Mouse (Mus musculus) heart, adult 10 weeks (tissue): ENCODE results near the gene Usp11. TPM values are rescaled to one million over a fixed set of nuclear protein-coding genes. Genes with fewer than 3 reads are reported as not detected.

Experiments
- polyA plus RNA-seq: library from polyadenylated mRNA; stranded (reverse); fragments of 350-450 nt; fragmentation: Illumina TruSeq; extraction: RNeasy Lipid Tissue Mini Kit (QIAGEN cat#74804); gene quantifications from one replicate; pipeline ENCODE4 v1.2.3, GENCODE M21; 2014; ENCODE audit warnings: low read depth, low replicate concordance

Gene Usp11
- 7.5 TPM for polyA plus RNA-seq

DNA sequence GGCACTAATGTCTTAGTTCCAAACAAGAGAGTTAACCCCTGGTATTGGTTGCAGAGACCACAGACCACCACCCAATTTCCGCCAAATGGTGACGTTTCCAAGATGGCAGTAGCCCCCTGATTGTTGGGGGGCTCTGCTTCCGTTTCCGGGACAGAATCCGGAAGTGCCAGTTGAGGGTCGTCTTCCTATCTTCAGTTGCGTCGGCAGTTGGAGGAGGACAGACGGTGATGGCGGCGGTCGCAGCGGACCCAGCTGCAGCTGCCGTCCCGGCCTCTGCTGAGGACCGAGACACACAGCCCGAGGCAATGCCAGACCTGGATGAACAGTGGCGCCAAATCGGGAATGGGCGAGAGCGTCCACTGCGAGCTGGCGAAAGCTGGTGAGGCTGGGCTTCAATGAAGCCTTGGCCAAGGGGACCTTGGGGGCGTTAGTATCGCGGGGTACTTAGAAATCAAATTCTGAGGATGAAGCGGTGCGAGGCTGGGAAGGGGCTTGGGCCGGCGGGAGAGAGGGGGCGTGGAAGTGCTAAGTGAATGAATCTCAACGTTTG, at the start of gene Usp11:
Gene Usp11 (plus strand): TSS at position 166 of the 550 bp plus-strand sequence.

DNA sequence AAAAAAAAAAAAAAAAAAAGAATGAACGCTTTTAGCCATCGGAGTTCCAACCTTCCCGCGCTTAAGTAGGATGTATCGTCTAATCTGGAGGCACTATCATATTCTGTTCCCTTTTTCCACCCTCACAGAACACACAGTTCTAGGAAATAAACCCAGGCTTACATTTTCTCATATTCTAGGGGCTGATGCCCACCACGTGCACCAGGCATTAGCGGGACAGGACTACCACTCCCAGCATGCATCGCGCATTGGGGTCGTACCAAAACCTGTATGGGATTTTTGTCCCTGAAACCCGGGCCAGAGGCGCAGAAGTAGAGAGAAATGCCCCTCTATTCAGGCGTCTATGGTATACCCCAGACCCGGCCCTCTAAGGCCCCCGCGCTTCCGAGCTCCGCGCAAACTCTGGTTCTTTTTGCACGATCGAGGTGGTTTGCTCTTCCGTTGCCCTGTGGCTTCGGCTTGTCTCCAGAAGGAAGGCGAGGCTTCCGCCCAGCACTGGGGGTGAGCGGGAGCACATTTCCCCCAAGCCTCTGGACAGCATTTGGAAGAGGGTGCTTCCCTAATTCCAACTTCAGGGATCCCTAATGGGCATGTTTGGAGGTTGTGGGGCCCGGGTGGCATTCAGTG, 45.6 kb upstream of the Usp11 start, which contains the start of gene Uba1:
Gene Uba1 (plus strand): TSS at position 301 of the 627 bp plus-strand sequence.

GRCm38 (mm10) chrX:20687519-20688067, 16.1 kb upstream of the Usp11 start, which contains the start of gene Cdk16:
Gene Cdk16 (plus strand): TSS chrX:20687954.

Other genes with a start within 250 kb of the Usp11 start
- 1.7 TPM for gene Rgn, start 154.1 kb upstream of the Usp11 start, polyA plus RNA-seq
- 24.1 TPM for gene Rbm10, start 86.4 kb upstream of the Usp11 start, polyA plus RNA-seq
- 876 TPM for gene Ndufb11, start 86.3 kb upstream of the Usp11 start, polyA plus RNA-seq
- gene Uba1, start 45.6 kb upstream of the Usp11 start, polyA plus RNA-seq: 119 TPM
- 133 TPM for gene Cdk16, start 16.0 kb upstream of the Usp11 start, polyA plus RNA-seq
- gene Araf, start 93.9 kb downstream of the Usp11 start, polyA plus RNA-seq: 117 TPM
- 8.4 TPM for gene Timp1, start 166.3 kb downstream of the Usp11 start, polyA plus RNA-seq
- 0.13 TPM for gene Syn1, start 217.1 kb downstream of the Usp11 start, polyA plus RNA-seq
- 12.5 TPM for gene Cfp, start 227.6 kb downstream of the Usp11 start, polyA plus RNA-seq
- 11.5 TPM for gene Elk1, start 246.7 kb downstream of the Usp11 start, polyA plus RNA-seq